Mouse (Mus musculus) intestine, embryonic 16.5 days (tissue): ENCODE measurements around the gene Gng10. TPM values are rescaled to one million over a fixed set of nuclear protein-coding genes. Genes with fewer than 3 reads are reported as not detected.

Experiments used
- ATAC-seq: fragments of 200-750 bp; cut with Nextera tagmentation; 2 replicates; pipeline ENCODE4 v1.8.0; 2017; ENCODE audit warnings: moderate TSS enrichment, moderate library complexity
- H3K27ac ChIP-seq: fragments of 300-500 bp; sonication (generic); 2 replicates; pipeline ENCODE4 v1.5.1; 2014; ENCODE audit warnings: mild to moderate bottlenecking, low read length
- H3K27me3 ChIP-seq: fragments of 300-500 bp; sonication (generic); replicated peaks from 2 replicates; pipeline ENCODE4 v1.6.1; 2014; ENCODE audit warnings: low read length, control low read depth, mixed read lengths; ENCODE audit not compliant: control insufficient read depth, insufficient read depth
- H3K36me3 ChIP-seq: fragments of 300-500 bp; sonication (generic); 2 replicates; pipeline ENCODE4 v1.6.1; 2014; ENCODE audit warnings: low read length, control low read depth; ENCODE audit not compliant: control insufficient read depth, insufficient read depth
- H3K4me1 ChIP-seq: fragments of 300-500 bp; sonication (generic); 2 replicates; pipeline ENCODE4 v1.6.1; 2014; ENCODE audit warnings: low read length, control low read depth, mixed read lengths; ENCODE audit not compliant: control insufficient read depth, insufficient read depth
- H3K4me2 ChIP-seq: fragments of 300-500 bp; sonication (generic); 2 replicates; pipeline ENCODE4 v1.6.1; 2014; ENCODE audit warnings: low read depth, low read length, control low read depth
- H3K4me3 ChIP-seq: fragments of 300-500 bp; sonication (generic); 2 replicates; pipeline ENCODE4 v1.5.1; 2014; ENCODE audit warnings: mild to moderate bottlenecking, low read length
- H3K9ac ChIP-seq: fragments of 300-500 bp; sonication (generic); 2 replicates; pipeline ENCODE4 v1.6.1; 2014; ENCODE audit warnings: low read depth, low read length
- H3K9me3 ChIP-seq: fragments of 300-500 bp; sonication (generic); 2 replicates; pipeline ENCODE4 v1.6.1; 2016; ENCODE audit warnings: low read length, control low read depth; ENCODE audit not compliant: control insufficient read depth
- WGBS: fragments of 180-500 bp; shearing (Covaris S2); extraction: QIAGEN DNeasy Blood & Tissue Kit; methylation state at CpG from one replicate; pipeline ENCODE4 v1.1.7; 2014; 5-methylcytosine and 5-hydroxymethylcytosine counted together
- polyA plus RNA-seq: library from polyadenylated mRNA; unstranded; fragments of >200 nt; fragmentation: Nextera tagmentation; extraction: Ambion mirVana; gene quantifications from 2 replicates; pipeline ENCODE4 v1.2.1, GENCODE M21; 2015

Gng10 gene
- polyA plus RNA-seq, 1 experiment from 2014 or later, result 86.1 TPM

DNA sequence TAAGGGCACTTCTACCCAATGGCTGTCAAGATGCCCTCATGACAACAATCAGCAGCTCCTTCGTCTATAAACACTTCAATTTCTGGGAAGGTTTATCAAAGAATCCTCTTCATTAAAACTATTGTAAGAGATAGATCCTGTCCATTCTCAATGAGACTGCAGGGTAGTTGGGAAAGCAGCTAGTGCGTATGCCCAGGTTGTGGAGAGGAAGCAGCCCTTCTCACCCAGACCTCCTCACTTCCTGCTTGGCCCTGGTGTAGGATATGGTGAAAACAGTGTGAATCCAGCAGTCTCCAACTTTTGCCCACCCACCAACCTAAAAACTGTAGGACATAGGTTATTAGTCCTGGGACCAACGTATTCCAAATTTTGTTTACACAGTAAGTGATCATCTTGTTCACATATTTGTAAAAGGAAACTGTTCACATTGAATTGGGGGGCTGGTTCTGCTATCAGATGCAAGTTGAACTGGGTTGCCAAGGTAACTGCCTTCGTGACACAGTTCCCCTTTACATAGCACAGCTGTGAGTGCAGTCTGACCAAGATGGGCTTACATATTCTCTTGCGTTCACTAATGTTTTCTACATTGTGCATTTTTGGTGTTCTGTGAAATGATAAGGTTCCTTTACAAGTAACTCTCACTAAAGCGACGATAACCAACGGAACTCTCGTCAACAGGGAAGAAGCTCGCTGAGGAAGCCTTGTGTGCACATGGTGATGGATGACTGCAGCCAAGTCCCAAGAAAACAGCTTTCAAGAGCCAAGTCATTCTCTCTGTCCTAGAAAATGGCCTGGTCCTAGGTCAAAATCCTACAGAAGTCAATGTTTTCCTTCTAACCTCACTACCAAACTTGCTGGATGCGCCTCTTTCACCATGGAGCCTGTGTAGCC lies 5.8 kb downstream of the Gng10 start:
- Histone ChIP-seq H3K9me3 (no peaks in the 10 kb centered on the region), H3K36me3 (0 out of 2 replicates have a peak, but pooled peaks cover 4% of the 10 kb centered on the region), H3K9ac (no peak overlapping the region), H3K27me3 (no peaks in the 10 kb centered on the region), H3K4me2 (no peak overlapping the region), H3K4me1 (peaks cover 9% of the 10 kb centered on the region), H3K4me3 (no peak overlapping the region), H3K27ac (no peak overlapping the region)
- ATAC-seq, result no peak
- WGBS, result 84% methylated on average over 11 of the region's 11 CpGs

DNA sequence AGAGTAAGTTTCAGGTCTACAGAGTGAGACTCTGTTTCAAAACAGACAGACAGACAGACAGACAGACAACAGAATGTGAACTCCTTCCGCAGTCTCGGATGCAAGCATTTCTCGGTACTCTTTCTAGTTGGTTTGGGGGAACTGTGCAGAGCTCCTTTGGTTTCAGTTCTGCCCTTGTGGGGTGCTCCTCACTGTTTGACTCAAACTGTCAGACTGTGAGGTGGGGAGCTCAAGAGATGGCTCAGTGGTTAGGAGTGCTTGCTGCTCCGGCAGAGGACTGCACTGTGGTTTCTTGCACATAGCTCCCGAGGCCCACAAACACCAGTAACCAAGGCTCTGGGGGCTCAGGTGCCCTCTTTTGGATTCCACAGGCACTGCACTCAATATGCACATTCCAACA lies 8.2 kb downstream of the Gng10 start:
- no peak for ATAC-seq
- H3K9ac ChIP-seq, result no peak overlapping the region
- H3K27me3 ChIP-seq, result no peaks in the 10 kb centered on the region
- no peak overlapping the region for H3K4me2 ChIP-seq
- no peak overlapping the region for H3K4me3 ChIP-seq
- no peak overlapping the region for H3K27ac ChIP-seq
- H3K36me3 ChIP-seq, result 0 out of 2 replicates have a peak, but pooled peaks cover 4% of the 10 kb centered on the region
- 96% methylated on average over 5 of the region's 5 CpGs for WGBS
- no peaks in the 10 kb centered on the region for H3K4me1 ChIP-seq
- H3K9me3 ChIP-seq, result no peaks in the 10 kb centered on the region

DNA sequence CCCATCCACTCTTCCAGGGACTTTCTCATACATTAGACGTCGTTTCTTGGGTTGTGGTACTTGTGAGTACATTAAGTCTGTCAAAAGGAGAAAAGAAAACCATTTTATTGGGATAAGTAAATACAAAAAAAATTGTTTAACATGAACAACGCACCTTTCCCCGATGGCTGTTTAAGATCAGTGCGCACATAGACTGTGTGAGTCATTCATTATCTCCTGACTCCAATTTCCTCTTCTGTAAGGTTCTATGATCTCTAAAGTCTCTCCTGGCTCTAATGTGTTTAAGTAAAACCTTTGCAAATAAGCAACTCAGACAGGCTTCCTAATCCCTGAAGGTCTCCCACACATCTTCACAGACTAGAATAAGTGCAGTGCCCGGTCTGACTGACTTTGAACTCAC lies 9.0 kb downstream of the Gng10 start:
- Histone ChIP-seq H3K27ac (no peak overlapping the region), H3K4me3 (no peak overlapping the region), H3K4me2 (no peak overlapping the region), H3K27me3 (no peaks in the 10 kb centered on the region), H3K36me3 (0 out of 2 replicates have a peak, but pooled peaks cover 4% of the 10 kb centered on the region), H3K4me1 (no peaks in the 10 kb centered on the region), H3K9ac (no peak overlapping the region), H3K9me3 (no peaks in the 10 kb centered on the region)
- 61% methylated on average over 6 of the region's 6 CpGs for WGBS
- no peak for ATAC-seq

DNA sequence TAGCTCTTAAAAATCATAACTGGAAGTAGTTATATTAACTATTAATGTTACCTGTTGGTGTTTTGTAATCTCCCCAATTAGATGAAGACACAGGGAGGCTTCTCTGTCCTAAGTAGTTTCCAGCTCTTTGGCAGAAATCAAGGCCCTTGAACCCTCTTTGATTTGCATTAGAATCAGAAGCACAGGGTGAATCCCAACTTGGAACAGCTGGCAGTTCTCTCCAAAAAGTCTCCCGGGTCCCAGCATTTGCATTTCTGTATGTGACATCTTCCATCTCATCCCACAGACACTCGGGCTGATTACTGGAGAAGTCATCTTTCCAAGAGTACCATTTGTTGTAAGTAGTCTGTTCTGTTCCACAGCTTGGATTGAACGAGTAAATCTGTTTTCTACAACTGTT lies 12.3 kb downstream of the Gng10 start:
- Histone ChIP-seq H3K4me3 (no peak overlapping the region), H3K27ac (no peak overlapping the region), H3K9ac (no peak overlapping the region), H3K27me3 (no peaks in the 10 kb centered on the region), H3K9me3 (no peaks in the 10 kb centered on the region), H3K36me3 (no peaks in the 10 kb centered on the region), H3K4me1 (no peaks in the 10 kb centered on the region), H3K4me2 (no peak overlapping the region)
- no peak for ATAC-seq
- 50% methylated on average over 3 of the region's 3 CpGs for WGBS

DNA sequence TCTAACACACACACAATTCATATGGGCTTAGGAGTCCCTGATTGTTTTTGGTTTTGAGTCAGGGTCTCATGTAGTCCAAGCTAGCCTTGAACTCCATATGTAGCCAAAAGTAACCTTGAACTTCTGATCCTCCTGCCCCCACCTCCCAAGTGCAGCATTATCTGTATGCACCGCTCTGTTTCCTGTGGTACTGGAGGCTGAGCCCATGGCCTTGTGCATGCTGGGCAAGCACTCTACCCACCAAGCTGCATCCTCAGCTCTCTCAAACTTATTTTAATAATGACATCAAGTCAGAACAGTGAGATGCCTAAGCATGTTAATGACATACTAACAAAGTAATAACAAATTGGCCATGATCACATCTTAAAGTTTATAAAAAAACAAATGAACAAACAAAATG lies 16.2 kb downstream of the Gng10 start:
- Histone ChIP-seq H3K27me3 (no peaks in the 10 kb centered on the region), H3K27ac (no peak overlapping the region), H3K36me3 (no peaks in the 10 kb centered on the region), H3K9ac (no peak overlapping the region), H3K9me3 (no peaks in the 10 kb centered on the region), H3K4me2 (no peak overlapping the region), H3K4me3 (no peak overlapping the region), H3K4me1 (no peaks in the 10 kb centered on the region)
- ATAC-seq, result no peak
- 94% methylated on average over 1 of the region's 1 CpGs for WGBS

DNA sequence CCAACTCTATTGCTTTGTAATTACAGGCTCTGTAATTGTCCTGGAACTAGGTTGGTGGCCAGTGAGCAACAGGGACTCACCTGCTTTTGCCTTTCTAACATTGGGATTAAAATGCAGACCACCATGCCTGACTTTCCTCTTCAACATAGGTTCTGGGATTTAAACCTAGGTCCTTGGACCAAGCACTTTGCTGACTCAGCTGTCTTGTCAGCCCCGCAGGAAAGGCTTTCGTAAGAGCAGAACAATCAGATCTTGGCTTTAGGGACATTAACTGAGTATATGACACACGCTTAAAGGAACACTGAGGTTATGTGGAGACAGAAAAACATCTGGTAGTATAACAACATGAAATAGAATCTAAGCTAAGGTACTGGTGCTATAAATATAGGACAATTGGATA lies 23.0 kb downstream of the Gng10 start:
- Histone ChIP-seq H3K27ac (no peak overlapping the region), H3K4me2 (no peak overlapping the region), H3K9ac (no peak overlapping the region), H3K4me3 (no peak overlapping the region), H3K9me3 (no peaks in the 10 kb centered on the region), H3K4me1 (no peaks in the 10 kb centered on the region), H3K27me3 (no peaks in the 10 kb centered on the region), H3K36me3 (no peaks in the 10 kb centered on the region)
- ATAC-seq, result no peak
- WGBS, result 91% methylated on average over 3 of the region's 3 CpGs

DNA sequence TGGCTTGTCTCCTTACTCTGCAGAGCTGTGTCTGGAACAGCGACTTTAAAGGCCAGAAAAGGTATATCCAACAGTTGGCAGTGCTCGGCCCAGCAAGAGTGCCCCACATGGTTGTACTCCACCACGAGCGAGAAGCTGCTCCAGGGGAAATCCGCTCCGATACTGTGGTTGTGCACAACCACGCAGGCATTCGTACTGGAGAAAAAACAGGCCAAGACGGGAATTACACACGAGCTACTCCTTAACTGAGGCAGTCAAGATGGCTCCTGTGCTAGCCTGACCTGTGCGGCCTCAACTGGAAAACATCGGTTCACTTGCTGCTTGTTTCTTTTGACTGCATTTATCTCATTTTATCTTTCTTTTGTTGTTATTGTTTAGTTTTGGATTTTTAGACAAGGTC lies 27.6 kb downstream of the Gng10 start:
- Histone ChIP-seq H3K9me3 (no peaks in the 10 kb centered on the region), H3K4me2 (no peak overlapping the region), H3K4me3 (no peak overlapping the region), H3K36me3 (no peaks in the 10 kb centered on the region), H3K27ac (no peak overlapping the region), H3K4me1 (no peaks in the 10 kb centered on the region), H3K27me3 (no peaks in the 10 kb centered on the region), H3K9ac (no peak overlapping the region)
- ATAC-seq, result no peak
- 70% methylated on average over 12 of the region's 12 CpGs for WGBS

DNA sequence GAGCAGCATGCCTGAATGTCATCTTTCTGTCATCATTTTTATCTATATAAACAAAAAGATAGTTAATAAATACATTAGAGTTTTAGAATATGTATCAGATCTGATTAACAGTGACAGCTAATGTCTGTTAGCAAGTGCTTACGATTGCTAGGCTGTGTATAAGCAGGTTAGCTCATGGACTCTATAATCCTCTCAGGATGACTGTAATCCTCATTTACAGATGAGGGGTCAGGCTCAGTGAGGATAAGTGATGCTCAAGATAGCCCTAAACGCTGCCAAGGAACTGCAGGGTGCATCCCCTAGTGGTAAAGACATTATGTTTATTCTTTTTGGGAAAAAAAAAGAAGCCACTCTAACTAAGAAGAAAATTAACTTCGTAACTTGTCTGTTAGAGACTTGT lies 34.4 kb downstream of the Gng10 start:
- H3K27ac ChIP-seq, result no peak overlapping the region
- no peak overlapping the region for H3K4me3 ChIP-seq
- no peak overlapping the region for H3K9ac ChIP-seq
- no peak overlapping the region for H3K4me2 ChIP-seq
- 50% methylated on average over 3 of the region's 3 CpGs for WGBS
- H3K9me3 ChIP-seq, result no peaks in the 10 kb centered on the region
- H3K4me1 ChIP-seq, result no peaks in the 10 kb centered on the region
- H3K27me3 ChIP-seq, result no peaks in the 10 kb centered on the region
- no peak for ATAC-seq
- no peaks in the 10 kb centered on the region for H3K36me3 ChIP-seq

DNA sequence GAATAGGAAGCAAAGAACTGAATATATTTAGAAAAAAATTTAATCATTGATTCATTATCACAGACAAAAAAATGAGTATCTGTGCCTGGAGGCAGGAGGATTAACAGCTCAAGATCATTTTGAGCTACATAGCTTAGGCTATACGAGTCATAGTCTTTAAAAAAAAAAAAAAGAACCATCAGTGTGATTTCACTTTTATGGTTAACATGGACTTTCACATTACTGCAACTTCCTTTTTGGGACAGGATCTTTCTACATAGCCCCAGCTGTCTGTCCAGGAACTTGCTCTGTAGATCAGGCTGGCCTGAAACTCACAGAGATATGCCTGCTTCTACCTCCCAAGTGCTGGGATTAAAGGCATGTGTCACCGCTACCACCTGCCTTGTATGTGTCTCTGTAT lies 48.5 kb downstream of the Gng10 start:
- no peak for ATAC-seq
- H3K4me3 ChIP-seq, result no peak overlapping the region
- H3K9me3 ChIP-seq, result no peaks in the 10 kb centered on the region
- WGBS, result 79% methylated on average over 2 of the region's 2 CpGs
- H3K9ac ChIP-seq, result no peak overlapping the region
- no peaks in the 10 kb centered on the region for H3K27me3 ChIP-seq
- H3K36me3 ChIP-seq, result no peaks in the 10 kb centered on the region
- H3K4me2 ChIP-seq, result no peak overlapping the region
- H3K4me1 ChIP-seq, result no peaks in the 10 kb centered on the region
- no peak overlapping the region for H3K27ac ChIP-seq

DNA sequence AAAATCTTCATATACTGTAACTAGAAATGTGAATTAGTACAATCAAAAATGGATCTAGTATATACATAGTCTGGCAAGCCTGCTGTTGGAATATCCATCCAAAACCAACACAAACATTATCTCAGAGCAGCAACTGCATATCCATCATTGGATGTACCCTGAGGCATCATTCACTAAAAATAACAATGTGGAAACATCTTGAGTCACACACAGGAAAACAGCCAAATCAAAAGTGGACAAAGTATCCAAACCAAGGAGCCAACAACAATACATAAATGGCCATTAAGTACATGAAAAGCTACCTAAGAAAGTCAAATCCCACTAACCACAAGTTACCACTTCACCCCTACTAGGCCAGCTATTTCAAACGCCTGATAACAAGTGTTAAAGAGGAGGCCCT lies 54.5 kb downstream of the Gng10 start:
- no peak overlapping the region for H3K4me2 ChIP-seq
- ATAC-seq, result no peak
- no peaks in the 10 kb centered on the region for H3K4me1 ChIP-seq
- H3K36me3 ChIP-seq, result no peaks in the 10 kb centered on the region
- no peak overlapping the region for H3K9ac ChIP-seq
- no peaks in the 10 kb centered on the region for H3K9me3 ChIP-seq
- no peaks in the 10 kb centered on the region for H3K27me3 ChIP-seq
- no peak overlapping the region for H3K4me3 ChIP-seq
- no peak overlapping the region for H3K27ac ChIP-seq
- 59% methylated on average over 1 of the region's 1 CpGs for WGBS
